Mouse (Mus musculus) myocyte (in vitro differentiated cells): ENCODE results near the gene Pla2g4e. TPM values are rescaled to one million over a fixed set of nuclear protein-coding genes. Genes with fewer than 3 reads are reported as not detected.

Experiments
- H3K27me3 ChIP-seq: one replicate; pipeline ENCODE4 v1.6.1; 2011; ENCODE audit not compliant: control insufficient read depth, insufficient read depth, insufficient read length
- H3K36me3 ChIP-seq: one replicate; pipeline ENCODE4 v1.6.1; 2011; ENCODE audit not compliant: control insufficient read depth, insufficient read depth
- H3K4me2 ChIP-seq: one replicate; pipeline ENCODE4 v1.6.1; 2011; ENCODE audit warnings: low read depth, control low read depth
- H3K4me3 ChIP-seq: one replicate; pipeline ENCODE4 v1.5.1; 2011; ENCODE audit warnings: mild to moderate bottlenecking, control low read depth, moderate library complexity
- H3K79me2 ChIP-seq: one replicate; pipeline ENCODE4 v1.6.1; 2011; ENCODE audit not compliant: control insufficient read depth, insufficient read depth
- H3ac ChIP-seq: one replicate; pipeline ENCODE4 v1.6.1; 2011; ENCODE audit not compliant: control insufficient read depth, insufficient read length
- CEBPB ChIP-seq: IDR thresholded peaks from 2 replicates; pipeline ENCODE4 v1.6.1; 2011; ENCODE audit warnings: mild to moderate bottlenecking, moderate library complexity; ENCODE audit not compliant: poor library complexity, insufficient read depth, severe bottlenecking
- E2F4 ChIP-seq: IDR thresholded peaks from one replicate; pipeline ENCODE4 v1.6.1; 2011; ENCODE audit warnings: mild to moderate bottlenecking, control low read depth, moderate library complexity; ENCODE audit not compliant: insufficient read depth
- MAX ChIP-seq: IDR thresholded peaks from one replicate; pipeline ENCODE4 v1.6.1; 2011; ENCODE audit warnings: low read depth, mild to moderate bottlenecking, control low read depth
- MYOD1 ChIP-seq, 3 experiments: IDR thresholded peaks; one replicate each; pipeline ENCODE4 v1.6.1; 2011; ENCODE audit warnings: control low read depth in 2 of 3, low read depth in 2 of 3, mild to moderate bottlenecking in 2 of 3, moderate library complexity in 1 of 3; ENCODE audit not compliant: insufficient read length in 2 of 3, control insufficient read depth in 1 of 3
- MYOG ChIP-seq, 3 experiments: IDR thresholded peaks; one replicate each; pipeline ENCODE4 v1.6.1; 2011; ENCODE audit warnings: control low read depth in 2 of 3, low read depth in 2 of 3, mild to moderate bottlenecking in 2 of 3; ENCODE audit not compliant: insufficient read length in 2 of 3, control insufficient read depth in 1 of 3, insufficient read depth in 1 of 3
- POLR2A ChIP-seq: IDR thresholded peaks from one replicate; pipeline ENCODE4 v1.6.1; 2011; ENCODE audit warnings: low read depth, mild to moderate bottlenecking, control low read depth, moderate library complexity; ENCODE audit not compliant: insufficient read length
- POLR2AphosphoS2 ChIP-seq: IDR thresholded peaks from one replicate; pipeline ENCODE4 v1.6.1; 2011; ENCODE audit warnings: low read depth, control low read depth; ENCODE audit not compliant: insufficient read length
- REST ChIP-seq: IDR thresholded peaks from one replicate; pipeline ENCODE4 v1.6.1; 2011; ENCODE audit warnings: mild to moderate bottlenecking, control low read depth, moderate library complexity; ENCODE audit not compliant: insufficient read depth, insufficient read length
- SRF ChIP-seq: IDR thresholded peaks from one replicate; pipeline ENCODE4 v1.6.1; 2011; ENCODE audit warnings: low read depth; ENCODE audit not compliant: control insufficient read depth, insufficient read length
- TCF12 ChIP-seq: IDR thresholded peaks from one replicate; pipeline ENCODE4 v1.6.1; 2011; ENCODE audit warnings: mild to moderate bottlenecking, control low read depth; ENCODE audit not compliant: poor library complexity, insufficient read depth, severe bottlenecking
- TCF3 ChIP-seq: IDR thresholded peaks from one replicate; pipeline ENCODE4 v1.6.1; 2011; ENCODE audit warnings: low read depth, control low read depth; ENCODE audit not compliant: insufficient read length
- USF1 ChIP-seq: IDR thresholded peaks from one replicate; pipeline ENCODE4 v1.6.1; 2011; ENCODE audit warnings: low read depth, mild to moderate bottlenecking, control low read depth, moderate library complexity
- polyA plus RNA-seq: library from polyadenylated mRNA; unstranded; fragments of >200 nt; fragmentation: generic; extraction: Trizol; gene quantifications from one replicate; pipeline ENCODE4 v1.2.1, GENCODE M21; 2012; ENCODE audit warnings: missing spikeins

Pla2g4e gene
- polyA plus RNA-seq, 1 experiment: 0.05 TPM

- peak overlapping the region; percentile 31 for H3K4me2 ChIP-seq
- no peak overlapping the region for H3K4me3 ChIP-seq
- H3K79me2 ChIP-seq: peaks cover 14% of the 10 kb centered on the region
- peaks cover 12% of the 10 kb centered on the region for H3K36me3 ChIP-seq
- H3K27me3 ChIP-seq: no peaks in the 10 kb centered on the region
- peak; percentile 61 for TF ChIP-seq TCF12
- TF ChIP-seq POLR2AphosphoS2: no peak
- TF ChIP-seq TCF3: peak; percentile 54
- peak in 2 of 3 experiments; percentile 70 to 83 for TF ChIP-seq MYOD1 (IDR thresholded peaks at IDR 0.05; ENCODE audit: control insufficient read depth in 1 of 3, insufficient read length in 2 of 3, low read depth in 2 of 3)
- TF ChIP-seq POLR2A: no peak
- no peak for TF ChIP-seq SRF
- no peak for TF ChIP-seq MAX
- 0 out of 2 replicates have a peak, but pooled peaks have one; percentile 4 for TF ChIP-seq CEBPB
- no peak for TF ChIP-seq USF1
- no peak for TF ChIP-seq REST
- TF ChIP-seq MYOG (IDR thresholded peaks at IDR 0.05; ENCODE audit: control insufficient read depth in 1 of 3, insufficient read depth in 1 of 3, insufficient read length in 2 of 3, low read depth in 2 of 3): peak; percentile 27 to 87 (median 37)
- no peak for TF ChIP-seq E2F4
- no peak overlapping the region for H3ac ChIP-seq
These were observed 120.2 kb downstream of the Pla2g4e start for GRCm38 (mm10) chr2:120124946-120125345.

GRCm38 (mm10) chr2:120124096-120124495 is 121.0 kb downstream of the Pla2g4e start:
- H3K79me2 ChIP-seq: peaks cover 17% of the 10 kb centered on the region
- H3ac ChIP-seq: no peak overlapping the region
- H3K4me2 ChIP-seq: no peak overlapping the region
- no peak overlapping the region for H3K4me3 ChIP-seq
- peaks cover 12% of the 10 kb centered on the region for H3K36me3 ChIP-seq
- H3K27me3 ChIP-seq: no peaks in the 10 kb centered on the region
- TF ChIP-seq MYOD1 (IDR thresholded peaks at IDR 0.05; ENCODE audit: control insufficient read depth in 1 of 3, insufficient read length in 2 of 3, low read depth in 2 of 3) (no peak), CEBPB (no peak), TCF12 (no peak), MAX (no peak), POLR2AphosphoS2 (no peak), USF1 (no peak), TCF3 (no peak), POLR2A (no peak), REST (no peak), SRF (no peak), MYOG (IDR thresholded peaks at IDR 0.05; ENCODE audit: control insufficient read depth in 1 of 3, insufficient read depth in 1 of 3, insufficient read length in 2 of 3, low read depth in 2 of 3) (no peak), E2F4 (no peak)

GRCm38 (mm10) chr2:120122983-120123382 is 122.2 kb downstream of the Pla2g4e start:
- H3K4me2 ChIP-seq: no peak overlapping the region
- peaks cover 17% of the 10 kb centered on the region for H3K79me2 ChIP-seq
- no peak overlapping the region for H3ac ChIP-seq
- H3K27me3 ChIP-seq: no peaks in the 10 kb centered on the region
- peaks cover 12% of the 10 kb centered on the region for H3K36me3 ChIP-seq
- H3K4me3 ChIP-seq: no peak overlapping the region
- TF ChIP-seq POLR2A: no peak

GRCm38 (mm10) chr2:120117346-120117745 is 127.8 kb downstream of the Pla2g4e start:
- Histone ChIP-seq H3K4me3 (no peak overlapping the region), H3K79me2 (peaks cover 38% of the 10 kb centered on the region), H3K4me2 (no peak overlapping the region), H3ac (no peak overlapping the region), H3K36me3 (no peaks in the 10 kb centered on the region), H3K27me3 (no peaks in the 10 kb centered on the region)
- TF ChIP-seq POLR2A (no peak), USF1 (no peak), CEBPB (no peak), POLR2AphosphoS2 (no peak), SRF (no peak), MYOG (IDR thresholded peaks at IDR 0.05; ENCODE audit: control insufficient read depth in 1 of 3, insufficient read depth in 1 of 3, insufficient read length in 2 of 3, low read depth in 2 of 3) (no peak), MAX (no peak), TCF3 (no peak), REST (no peak), TCF12 (no peak)

Other genes starting within 250 kb of the Pla2g4e start
- 10.7 TPM for gene Jmjd7, start 217.9 kb downstream of the Pla2g4e start, polyA plus RNA-seq
- gene Gm28042, start 217.8 kb downstream of the Pla2g4e start, polyA plus RNA-seq: 1.1 TPM
- gene Pla2g4b, start 211.9 kb downstream of the Pla2g4e start, polyA plus RNA-seq: 0.58 TPM
- gene Ehd4, start 90.7 kb downstream of the Pla2g4e start, polyA plus RNA-seq: 101 TPM
- not detected for gene Pla2g4d, start 43.9 kb upstream of the Pla2g4e start, polyA plus RNA-seq
- gene Pla2g4f, start 68.8 kb upstream of the Pla2g4e start, polyA plus RNA-seq: 0.05 TPM
- gene Vps39, start 107.8 kb upstream of the Pla2g4e start, polyA plus RNA-seq: 34.0 TPM
- 3.8 TPM for gene Ganc, start 158.6 kb upstream of the Pla2g4e start, polyA plus RNA-seq
- 12.4 TPM for gene Tmem87a, start 158.8 kb upstream of the Pla2g4e start, polyA plus RNA-seq
- 15.9 TPM for gene Capn3, start 210.7 kb upstream of the Pla2g4e start, polyA plus RNA-seq